Mouse (Mus musculus): Measurements from ENCODE around the gene Itgam. TPM values are rescaled to one million over a fixed set of nuclear protein-coding genes. Genes with fewer than 3 reads are reported as not detected.
"Not testable (repeated sequence)": the region's sequence is repeated elsewhere in the genome, so short reads cannot be mapped to it uniquely, and the experiment has no call there.

Gene Itgam
- total RNA-seq, 1 experiment from 2014 or later = 447 TPM

DNA sequence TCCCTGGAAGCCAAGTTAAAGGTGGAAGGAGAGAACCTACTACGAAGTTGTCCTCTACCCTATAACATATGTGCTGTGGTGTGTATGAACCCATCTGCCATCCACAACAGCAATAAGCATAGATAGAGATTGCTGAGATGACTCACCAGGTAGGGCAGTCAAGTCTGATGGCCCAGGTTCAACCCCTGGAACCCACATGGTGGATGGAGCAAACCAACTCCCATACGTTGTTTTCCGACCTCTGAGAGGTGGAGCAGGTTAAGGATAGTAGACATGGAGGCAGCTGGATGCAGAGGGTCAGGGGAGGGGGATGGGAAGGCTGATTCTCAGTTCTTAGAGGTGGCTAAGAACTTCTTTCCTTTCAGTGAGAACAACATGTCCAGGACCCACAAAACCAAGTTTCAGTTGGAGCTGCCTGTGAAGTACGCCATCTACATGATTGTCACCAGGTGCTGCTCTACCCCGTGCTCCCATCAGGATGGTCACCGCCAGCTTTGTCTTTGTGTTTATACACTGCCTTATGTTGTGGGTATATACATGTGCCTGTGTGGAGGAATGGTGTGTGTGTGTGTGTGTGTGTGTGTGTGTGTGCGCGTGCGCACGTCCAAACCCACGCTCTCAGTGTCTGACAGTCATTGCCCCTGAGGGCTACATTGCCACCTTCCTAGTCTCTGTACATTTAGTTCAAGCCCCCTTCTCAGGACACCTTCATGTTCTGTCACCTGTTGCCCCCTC, 52.1 kb downstream of the Itgam start:
- no peak for ATAC-seq (replicated peaks; ENCODE audit: insufficient number of reproducible peaks, low FRiP score, low TSS enrichment, poor library complexity, severe bottlenecking)

DNA sequence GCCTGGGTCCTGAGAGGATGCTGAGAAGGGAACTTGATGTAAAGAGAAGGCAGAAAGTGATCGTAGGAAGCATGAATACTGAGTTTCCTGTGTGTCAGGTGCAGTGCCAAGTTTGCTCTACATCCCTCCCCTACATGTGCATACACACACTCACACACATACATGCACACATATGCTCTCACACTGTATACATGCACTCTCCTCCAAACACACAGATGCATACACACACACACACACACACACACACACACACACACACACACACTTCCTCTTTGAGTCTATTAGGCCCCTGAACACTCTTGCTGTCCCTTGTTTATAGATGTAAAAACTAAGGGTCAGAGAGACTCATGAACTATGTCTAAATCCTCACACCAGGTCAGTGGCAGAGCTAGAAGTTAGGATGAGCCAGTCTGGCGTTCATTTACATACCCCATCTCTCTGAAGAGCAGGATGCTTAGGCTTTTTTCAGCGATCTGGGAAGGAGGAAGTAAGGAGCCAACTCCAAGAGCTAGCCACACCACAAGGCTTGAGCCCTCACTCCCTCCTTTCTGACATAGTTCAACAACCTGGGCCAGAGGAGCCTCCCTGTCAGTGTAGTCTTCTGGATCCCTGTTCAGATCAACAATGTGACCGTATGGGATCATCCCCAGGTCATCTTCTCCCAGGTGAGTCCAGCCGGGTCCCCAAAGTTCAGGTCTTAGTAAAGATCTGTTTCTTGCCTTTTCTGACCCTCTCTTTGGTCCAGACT, 52.9 kb downstream of the Itgam start:
- peak; percentile 36; the same call in 1 of the 2 replicates for ATAC-seq (replicated peaks; ENCODE audit: insufficient number of reproducible peaks, low FRiP score, low TSS enrichment, poor library complexity, severe bottlenecking)

DNA sequence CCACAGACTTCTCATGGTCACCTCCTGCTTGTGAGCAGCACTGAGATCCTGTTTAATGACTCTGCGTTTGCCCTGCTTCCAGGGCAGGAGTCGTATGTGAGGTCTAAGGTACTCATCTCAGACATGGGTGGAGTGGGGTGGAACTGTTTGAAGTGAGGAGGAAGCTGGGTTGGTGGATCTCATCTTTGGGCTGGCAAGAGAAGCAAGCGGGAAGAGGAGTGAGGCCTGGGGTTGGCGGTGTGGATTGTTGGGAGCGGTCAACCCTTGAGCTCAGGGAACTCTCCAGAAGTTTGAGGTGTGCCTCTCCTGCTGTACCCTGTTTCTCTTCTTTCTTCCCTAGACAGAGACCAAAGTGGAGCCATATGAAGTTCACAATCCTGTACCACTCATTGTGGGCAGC, 54.0 kb downstream of the Itgam start:
- no peak for ATAC-seq (replicated peaks; ENCODE audit: insufficient number of reproducible peaks, low FRiP score, low TSS enrichment, poor library complexity, severe bottlenecking)

DNA sequence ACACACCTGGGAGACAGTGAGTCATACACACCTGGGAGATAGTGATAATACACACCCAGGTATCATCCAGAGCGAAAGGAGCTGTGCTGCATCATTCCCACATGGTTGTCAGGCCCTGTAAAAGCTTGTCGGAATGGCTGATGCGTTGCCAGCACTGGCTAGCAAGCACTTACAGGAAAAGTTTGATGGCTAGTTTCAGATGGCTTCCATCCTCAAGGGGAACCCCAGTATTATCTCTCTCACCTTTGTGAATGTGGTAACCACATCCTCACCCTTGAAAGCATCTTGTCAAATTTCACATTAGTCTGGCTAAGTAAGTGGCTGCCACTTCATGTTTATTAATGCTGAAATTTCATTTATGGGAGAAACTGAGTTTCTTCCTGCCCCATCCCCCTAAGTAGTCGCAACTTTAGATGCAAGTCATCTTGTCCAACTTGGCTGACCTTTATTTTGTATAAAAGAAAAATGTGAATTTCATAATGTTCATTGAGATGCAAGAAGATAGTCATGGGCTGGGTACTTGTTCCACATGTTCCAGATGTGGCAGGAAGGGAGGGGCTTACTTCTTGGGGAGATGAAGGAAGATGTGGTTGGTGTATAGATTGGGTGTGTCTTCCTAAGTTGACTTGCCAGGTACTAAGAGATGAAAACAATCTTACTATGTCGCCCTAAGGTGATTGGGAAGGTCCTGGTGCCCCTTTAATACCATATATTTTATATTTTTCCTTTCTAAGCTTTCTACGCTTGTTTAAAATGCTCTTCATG, 57.5 kb downstream of the Itgam start:
- ATAC-seq (replicated peaks; ENCODE audit: insufficient number of reproducible peaks, low FRiP score, low TSS enrichment, poor library complexity, severe bottlenecking) = no peak

DNA sequence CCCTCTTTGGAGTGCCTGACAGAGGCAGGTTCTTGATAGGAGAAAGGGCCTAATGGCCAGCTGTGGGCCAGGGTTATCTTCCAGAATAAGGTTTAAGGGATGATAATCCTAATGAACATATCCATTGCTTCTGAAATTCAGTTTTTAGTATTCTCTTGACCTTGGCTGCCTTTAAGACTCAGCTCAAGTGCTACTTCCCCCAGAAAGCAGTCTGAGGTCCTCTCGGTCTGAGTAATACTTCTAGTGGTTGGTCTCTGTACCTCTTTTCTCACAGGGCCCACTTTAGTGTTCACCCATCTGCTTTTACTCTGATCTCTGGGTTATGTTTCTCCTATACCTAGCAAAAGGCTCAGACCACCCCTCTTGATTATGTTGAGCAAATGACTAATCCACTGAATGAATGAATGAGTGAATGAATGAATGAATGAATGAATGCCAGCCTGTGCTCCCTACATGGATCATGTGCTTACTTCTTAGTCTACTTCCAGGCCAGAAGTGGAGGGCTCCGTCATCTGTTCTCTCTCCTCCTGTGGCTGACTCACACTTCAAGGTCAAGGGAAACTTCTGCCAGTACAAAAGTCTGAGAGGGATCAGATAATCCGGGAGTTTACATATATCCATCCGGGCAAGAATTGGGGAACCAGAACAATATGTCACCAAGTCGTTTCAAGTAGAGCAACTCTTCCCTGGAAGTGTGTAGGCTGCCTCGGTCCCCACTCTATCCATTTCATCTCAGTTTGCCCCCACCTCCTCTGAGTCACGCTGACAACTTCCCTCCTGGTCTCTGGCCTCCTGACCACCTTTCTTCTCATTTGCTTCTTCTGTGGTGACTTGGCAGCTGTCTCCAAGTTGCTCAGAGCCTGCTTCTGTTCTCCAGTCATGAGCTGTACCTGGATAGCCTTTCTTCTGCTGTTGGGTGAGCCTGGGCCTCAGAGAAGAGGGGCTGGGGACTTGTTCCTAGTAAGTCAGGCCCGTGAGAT, 66.6 kb downstream of the Itgam start, which contains the start of gene Itgax:
Gene Itgax, plus strand, starts transcription at position 807 of the 980 bp plus-strand sequence.
- peak; percentile 50 for ATAC-seq (replicated peaks; ENCODE audit: insufficient number of reproducible peaks, low FRiP score, low TSS enrichment, poor library complexity, severe bottlenecking)

DNA sequence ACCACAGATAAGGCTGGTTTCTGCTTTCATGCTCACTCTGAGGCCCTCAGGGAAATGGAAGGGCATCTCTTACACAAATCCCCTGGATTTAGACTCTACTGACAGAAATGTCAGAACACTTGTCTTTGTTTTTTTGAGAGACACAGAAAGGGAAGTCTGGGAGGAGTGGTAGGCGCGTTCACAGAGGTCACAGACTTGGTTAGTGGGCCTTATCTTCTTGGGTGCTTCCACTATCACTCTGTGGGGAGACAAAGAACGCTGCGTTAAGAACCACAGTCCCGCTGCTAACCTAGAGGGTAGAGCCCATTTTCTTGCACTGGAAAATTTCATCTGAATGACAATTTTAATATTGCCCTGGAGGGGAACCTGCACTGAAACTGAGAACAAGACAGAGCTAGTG, 69.7 kb downstream of the Itgam start:
- 0 out of 2 replicates have a peak, but pooled peaks have one; percentile 3 for ATAC-seq (replicated peaks; ENCODE audit: insufficient number of reproducible peaks, low FRiP score, low TSS enrichment, poor library complexity, severe bottlenecking)

DNA sequence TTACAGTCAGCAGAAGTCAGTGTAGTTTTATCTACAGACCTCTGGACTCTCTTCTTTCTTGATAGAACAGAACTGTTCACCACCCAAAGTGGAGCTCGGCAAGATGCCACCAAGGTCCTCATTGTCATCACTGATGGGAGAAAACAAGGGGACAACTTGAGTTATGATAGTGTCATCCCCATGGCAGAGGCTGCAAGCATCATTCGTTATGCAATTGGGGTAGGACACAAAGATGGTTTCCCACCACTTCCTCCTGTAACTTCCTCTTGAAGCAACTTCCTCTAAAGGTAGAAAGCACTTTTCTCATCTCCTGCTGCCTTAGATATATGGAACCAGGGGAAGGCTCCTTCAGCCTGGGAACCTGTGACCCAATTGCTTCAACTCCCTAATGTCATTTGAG, 71.2 kb downstream of the Itgam start:
- ATAC-seq (replicated peaks; ENCODE audit: insufficient number of reproducible peaks, low FRiP score, low TSS enrichment, poor library complexity, severe bottlenecking) = peak; percentile 66

DNA sequence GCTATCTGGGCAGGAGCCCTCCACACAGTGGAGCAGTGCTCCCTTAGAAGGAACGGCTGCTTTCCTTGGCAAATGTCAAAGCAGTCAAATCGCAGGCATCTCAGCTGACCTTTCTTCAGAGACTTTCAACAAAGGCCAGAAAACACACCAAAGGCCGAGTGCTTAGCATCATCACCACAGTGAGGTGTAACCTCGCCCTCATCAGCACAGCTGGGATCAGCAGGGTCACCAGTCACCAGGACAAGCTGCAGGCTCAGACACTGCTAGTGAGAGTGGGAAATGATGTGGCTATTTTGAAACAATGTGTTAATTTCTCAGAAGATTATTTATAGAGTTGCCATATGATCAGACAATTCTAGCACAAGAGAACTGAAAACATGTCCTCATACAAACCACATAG, 74.5 kb downstream of the Itgam start:
- peak; percentile 60 for ATAC-seq (replicated peaks; ENCODE audit: insufficient number of reproducible peaks, low FRiP score, low TSS enrichment, poor library complexity, severe bottlenecking)

DNA sequence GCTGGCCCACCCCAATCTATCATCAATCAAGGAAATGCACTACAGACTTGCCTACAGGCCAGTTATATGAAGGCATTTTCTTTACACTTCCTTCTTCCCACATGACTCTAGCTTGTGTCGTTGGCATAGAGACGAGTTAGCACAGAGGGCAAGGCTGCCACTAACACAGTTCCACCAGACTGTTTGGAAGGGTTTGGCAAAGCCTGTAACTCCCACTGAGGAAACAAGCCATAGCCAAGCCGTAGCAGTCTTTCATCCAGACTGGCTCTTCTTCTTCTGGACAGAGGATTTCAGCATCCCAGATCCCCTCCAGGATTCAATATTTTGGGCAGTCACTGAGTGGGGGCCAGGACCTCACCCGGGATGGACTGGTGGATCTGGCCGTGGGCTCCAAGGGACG, 77.2 kb downstream of the Itgam start:
- ATAC-seq (replicated peaks; ENCODE audit: insufficient number of reproducible peaks, low FRiP score, low TSS enrichment, poor library complexity, severe bottlenecking) = no peak

DNA sequence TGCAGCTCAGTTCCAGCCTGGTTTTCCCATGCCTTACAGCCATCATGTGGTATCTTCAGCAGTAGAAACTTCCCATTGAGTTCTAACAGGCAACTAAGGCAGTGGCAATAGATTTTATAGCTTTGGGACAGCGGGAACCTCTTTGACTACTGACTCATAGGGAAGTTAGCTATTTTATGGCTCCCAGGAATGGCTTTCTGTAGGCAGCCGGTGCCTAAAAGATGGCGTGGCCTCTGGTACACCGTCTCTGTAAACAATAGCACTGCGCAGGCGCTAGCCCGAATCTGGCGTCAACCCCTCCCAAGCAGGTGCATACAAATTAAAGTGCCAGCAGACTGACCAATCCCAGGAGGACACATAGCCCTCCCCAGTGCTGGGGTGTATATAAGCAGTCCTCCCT, 88.5 kb downstream of the Itgam start:
- no peak for ATAC-seq (replicated peaks; ENCODE audit: insufficient number of reproducible peaks, low FRiP score, low TSS enrichment, poor library complexity, severe bottlenecking)

DNA sequence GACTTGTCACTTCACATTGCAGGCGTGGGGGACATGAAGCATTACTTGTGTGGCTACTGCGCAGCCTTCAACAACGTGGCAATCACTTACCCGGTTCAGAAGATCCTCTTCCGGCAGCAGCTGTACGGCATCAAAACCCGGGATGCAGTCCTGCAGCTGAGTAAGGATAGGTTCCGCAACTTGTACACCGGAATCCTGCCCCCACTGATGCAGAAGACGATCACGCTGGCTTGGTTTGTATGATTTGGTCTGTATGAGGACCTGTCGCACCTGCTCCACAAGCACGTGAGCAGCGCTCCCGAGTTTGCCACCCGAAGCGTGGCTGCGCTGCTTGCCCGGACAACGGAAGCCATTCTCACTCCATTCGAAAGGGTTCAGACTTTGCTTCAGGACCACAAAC, 91.6 kb downstream of the Itgam start, which contains the start of gene Itgad:
Gene Itgad, plus strand, starts transcription at position 301 of the 400 bp plus-strand sequence.
- no peak for ATAC-seq (replicated peaks; ENCODE audit: insufficient number of reproducible peaks, low FRiP score, low TSS enrichment, poor library complexity, severe bottlenecking)

DNA sequence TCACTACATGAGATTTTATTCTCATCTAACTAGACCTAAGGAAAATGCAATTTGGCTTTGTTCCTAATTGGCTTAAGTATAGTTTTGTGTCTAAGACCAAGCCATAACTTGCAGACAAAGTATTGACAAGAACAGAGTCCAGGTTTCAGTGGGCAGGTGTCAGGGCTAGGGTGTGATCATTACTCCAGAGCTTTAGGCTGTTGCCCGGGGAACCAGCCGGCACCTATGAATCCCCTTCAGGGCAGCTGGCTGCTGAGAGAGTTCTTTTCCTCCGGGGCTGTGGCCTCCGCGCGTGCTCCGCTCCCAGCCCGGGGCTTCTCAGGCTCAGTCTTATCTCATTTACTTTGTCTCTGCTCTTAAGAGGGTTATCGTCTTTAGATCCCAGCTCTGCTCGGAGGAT, 92.5 kb downstream of the Itgam start:
- no peak for ATAC-seq (replicated peaks; ENCODE audit: insufficient number of reproducible peaks, low FRiP score, low TSS enrichment, poor library complexity, severe bottlenecking)

DNA sequence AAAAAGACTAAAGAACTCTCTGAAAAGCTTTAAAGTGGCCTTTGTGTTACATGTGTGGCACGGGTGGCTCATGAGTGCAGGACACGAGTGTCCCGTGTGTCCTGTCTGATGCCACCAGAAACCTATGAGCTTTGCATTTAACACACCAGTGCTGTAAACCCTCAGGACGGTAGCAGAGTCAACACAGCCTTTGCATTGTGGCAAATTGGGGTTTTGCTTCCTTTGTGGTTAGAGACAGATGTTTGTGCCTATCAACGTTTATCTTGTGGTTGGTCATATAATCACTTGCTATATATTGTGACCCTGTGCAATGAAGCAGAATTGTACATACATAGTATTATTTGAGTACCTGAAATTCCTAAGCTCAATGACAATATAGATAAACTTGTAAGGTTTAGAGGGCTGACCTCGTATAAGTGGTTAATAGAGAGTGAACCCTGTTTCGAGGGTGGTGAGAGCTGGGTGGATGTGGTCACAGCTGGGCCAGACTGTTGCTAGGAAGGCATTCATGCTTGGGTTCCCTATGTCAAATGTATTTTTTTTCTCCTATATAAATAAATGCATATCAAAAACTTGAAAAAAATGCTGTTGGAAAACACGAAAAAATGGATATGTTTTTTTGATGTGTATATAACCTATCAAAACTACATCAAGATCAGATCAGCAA, 96.4 kb downstream of the Itgam start:
- not testable (repeated sequence) for ATAC-seq (replicated peaks; ENCODE audit: insufficient number of reproducible peaks, low FRiP score, low TSS enrichment, poor library complexity, severe bottlenecking)

DNA sequence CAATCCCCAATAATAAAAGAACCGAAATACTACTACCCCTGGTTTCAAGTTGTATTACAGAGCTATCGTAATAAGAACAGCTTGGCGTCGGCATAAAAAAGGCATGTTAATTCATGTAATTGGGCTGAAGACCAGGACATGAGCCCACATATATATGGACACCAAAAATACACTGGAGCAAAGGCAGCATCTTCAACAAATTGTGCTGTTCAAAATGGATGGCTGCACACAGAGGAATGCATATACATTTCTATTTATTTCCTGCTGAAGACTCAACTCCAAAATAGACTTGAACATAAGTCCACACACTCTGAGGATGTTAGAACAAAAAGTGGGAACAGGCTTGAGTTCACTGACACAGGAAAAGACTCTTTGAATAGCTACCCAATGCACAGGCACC, 101.6 kb downstream of the Itgam start:
- ATAC-seq (replicated peaks; ENCODE audit: insufficient number of reproducible peaks, low FRiP score, low TSS enrichment, poor library complexity, severe bottlenecking) = no peak

DNA sequence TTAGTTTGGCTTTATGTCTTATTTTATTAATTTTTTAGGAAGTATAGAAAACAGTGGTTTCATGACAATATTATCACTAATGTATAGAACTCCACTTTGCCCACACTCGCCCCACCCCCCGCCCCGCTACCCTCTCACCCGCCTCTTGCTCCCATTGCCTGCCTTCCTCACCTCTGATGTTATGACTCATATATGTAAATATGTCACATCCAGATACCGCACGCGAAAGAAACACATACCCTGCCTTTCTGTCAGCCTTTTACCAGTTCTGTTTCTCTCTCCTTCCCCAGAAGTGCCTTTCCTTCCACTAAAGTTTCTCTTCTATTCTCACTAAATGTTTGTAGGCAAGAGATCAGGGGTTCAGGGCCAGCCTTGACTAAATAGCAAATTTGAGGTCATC, 104.0 kb downstream of the Itgam start:
- ATAC-seq (replicated peaks; ENCODE audit: insufficient number of reproducible peaks, low FRiP score, low TSS enrichment, poor library complexity, severe bottlenecking) = no peak

Measured in monocyte, adult 5-6 weeks (primary cell).